Mouse (Mus musculus): Measurements from ENCODE around the gene Tspear. TPM values are rescaled to one million over a fixed set of nuclear protein-coding genes. Genes with fewer than 3 reads are reported as not detected.

The Tspear gene
- total RNA-seq, 4 experiments from 2014 or later, result 0.35 to 1.1 (median 0.74) TPM

DNA sequence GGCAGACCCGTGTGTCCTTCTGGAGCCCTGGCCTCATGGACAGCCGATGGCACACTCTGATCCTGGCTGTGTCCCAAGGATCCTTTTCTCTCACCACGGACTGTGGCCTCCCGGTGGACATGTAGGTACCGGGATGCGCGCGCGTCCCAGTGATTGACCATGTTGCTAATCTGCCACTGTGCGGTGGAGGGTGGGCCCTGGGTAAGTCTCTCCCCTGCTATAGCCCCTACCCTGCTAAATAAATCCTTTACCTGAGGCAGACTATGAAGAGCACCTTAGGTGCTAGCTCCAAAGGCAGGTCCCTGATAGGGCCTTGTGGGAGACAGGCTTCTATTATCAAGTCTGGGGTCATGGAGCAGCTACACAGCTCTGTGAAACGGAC is 178.4 kb downstream of the Tspear start:
- no peak for DNase-seq (ENCODE audit: low spot score in 2 of 2)

DNA sequence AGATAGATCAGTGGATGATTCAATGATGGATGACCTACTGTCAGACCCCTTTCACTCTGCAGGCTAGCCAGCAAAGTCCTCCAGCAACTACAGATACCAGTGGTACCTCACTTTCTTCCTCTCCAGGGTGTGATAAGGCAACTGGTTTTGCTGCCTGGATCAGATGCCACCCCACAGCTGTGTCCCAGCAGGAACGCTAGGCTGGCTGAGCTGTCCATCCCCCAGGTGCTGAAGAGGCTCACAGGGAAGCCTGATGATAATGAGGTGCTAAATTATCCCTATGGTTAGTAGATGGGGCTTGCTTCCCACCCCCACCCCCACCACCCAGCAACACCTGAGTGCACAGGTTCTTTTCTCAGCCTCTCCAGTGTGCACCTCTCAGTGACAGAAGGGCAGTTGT is 181.2 kb downstream of the Tspear start:
- DNase-seq (ENCODE audit: low spot score in 2 of 2), result no peak

DNA sequence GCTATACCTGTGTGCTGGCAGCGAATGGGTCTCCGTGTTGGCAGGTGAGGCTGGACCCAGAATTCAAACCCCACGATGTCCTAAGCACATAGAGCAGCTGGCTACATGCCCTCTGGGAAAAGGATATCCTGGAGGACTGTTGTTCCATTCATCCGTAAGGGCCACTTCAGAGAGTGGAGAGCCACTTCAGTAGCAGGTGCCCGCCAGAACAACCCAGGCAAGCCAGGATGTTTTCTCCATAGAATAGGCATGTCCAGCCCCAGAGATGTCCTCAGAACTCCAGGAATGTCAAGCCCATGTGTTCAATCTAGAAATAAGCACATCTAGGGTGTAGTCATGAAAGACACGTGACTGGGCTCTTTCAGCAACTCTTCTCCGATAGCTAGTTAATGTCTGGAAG is 183.3 kb downstream of the Tspear start:
- DNase-seq (ENCODE audit: low spot score in 2 of 2), result no peak

DNA sequence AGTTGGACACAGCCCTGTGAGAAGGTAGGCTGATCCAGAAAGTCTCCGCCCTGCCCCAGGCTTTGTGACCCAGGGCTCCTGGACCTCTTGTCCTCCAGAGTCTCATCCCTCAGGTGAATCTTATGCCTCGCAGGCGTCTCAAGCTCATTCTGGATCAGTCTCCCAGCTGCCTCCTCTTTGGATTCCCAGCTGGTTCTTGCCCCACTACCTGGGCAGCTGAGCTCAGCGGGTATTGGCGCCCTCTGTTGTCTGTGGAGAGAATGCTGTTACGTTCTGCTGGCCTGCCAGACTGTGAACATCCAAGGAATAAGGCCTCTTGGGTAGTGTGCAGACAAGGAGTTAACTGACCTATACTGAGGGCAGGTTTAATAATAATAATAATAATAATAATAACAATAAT is 192.6 kb downstream of the Tspear start:
- no peak for DNase-seq (ENCODE audit: low spot score in 2 of 2)

DNA sequence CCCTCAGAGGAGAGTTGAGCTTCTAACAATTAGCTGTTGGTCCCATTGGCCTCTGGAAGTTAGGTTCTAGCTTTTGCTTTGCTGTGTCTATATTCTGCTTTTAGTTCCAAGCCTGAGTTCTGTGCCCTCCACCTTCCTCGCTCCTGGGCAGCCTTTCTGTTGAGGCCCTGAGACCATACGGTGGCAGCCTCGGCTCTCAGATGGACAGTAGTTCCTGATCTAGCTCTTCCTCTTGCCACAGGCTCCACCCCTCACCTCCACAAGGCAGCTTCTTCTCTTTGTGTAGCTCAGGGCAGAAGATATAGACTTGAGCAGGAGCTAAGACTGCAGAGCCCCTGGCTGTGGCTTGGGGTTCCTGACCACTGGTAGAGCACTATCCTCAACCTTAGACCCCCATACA is 193.9 kb downstream of the Tspear start:
- no peak for DNase-seq (ENCODE audit: low spot score in 2 of 2)

DNA sequence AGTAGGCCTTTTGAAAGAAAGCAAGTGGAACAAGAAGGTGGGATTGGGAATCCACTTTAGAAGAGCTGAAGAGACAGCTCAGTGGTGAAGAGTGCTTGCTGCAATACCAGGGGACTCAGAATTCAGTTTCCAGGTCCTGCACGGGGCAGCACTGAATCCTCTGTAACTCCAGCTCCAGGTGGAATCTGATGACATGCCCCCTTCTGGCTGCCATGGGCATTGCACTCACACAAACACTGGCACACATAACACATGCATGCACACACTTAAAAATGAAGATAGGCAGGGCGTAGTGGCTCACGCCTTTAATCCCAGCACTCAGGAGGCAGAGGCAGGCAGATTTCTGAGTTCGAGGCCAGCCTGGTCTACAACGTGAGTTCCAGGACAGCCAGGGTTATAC is 196.2 kb downstream of the Tspear start:
- no peak for DNase-seq (ENCODE audit: low spot score in 2 of 2)

DNA sequence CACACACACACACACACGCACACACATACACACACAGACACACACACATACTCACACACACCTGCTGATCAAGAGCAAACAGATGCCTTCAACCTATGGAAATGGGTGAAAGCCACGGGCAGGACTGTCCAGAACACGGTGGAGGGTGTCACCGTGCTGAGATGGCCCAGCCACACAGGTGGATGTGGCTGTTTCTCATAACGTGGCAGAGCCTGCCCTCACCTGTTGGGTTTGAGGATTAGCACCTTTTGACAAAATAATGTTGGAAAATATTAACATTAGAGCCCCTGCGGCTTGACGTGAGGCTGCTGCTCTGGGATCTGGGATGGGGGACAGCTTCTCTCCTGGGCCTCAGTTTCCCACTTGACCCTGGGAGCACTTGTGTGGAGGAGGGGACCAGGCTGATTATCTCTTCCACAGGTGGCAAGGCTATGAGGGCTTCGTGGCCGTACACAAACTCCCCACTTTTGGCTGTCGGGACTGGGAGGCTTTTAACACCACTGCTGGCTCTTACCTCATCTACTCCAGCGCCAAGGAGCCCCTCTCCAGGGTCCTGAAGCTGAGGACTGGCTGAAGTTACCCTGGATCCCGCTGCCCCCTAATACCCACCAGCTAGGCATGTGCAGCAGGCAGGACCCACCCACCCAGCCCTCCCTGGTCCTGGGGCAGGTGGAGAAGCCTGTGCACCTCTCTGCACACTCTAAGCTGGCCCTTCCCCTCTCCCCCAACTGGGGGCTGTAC is 199.8 kb downstream of the Tspear start:
- DNase-seq (ENCODE audit: low spot score in 2 of 2), result no peak

DNA sequence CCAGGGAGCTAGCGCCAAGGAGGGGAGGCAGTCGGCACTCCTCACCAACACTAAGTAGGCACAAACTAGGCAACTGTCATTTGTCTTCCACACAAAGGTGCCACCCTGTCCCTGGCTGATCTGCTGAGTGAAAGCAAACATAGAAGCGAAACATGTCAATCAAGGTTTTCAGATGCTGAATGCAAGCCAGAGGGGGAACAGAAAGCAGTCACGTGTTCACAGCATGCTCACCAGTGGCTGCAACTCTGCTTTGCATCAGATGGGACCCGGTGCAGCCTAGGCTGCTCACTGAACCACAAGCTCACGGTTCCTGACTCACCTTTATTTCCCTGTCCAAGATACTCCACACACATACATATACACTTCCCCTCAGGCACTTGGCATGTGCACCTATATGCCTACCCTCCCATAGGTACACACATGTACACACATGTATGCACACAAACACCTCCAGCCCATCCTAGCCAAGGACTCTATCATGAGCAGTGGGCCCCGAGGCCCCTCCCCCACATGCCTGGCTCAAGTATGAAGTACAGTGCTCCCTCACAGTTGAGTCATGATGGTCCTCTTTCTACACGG is 204.7 kb downstream of the Tspear start:
- no peak for DNase-seq (ENCODE audit: low spot score in 2 of 2)

DNA sequence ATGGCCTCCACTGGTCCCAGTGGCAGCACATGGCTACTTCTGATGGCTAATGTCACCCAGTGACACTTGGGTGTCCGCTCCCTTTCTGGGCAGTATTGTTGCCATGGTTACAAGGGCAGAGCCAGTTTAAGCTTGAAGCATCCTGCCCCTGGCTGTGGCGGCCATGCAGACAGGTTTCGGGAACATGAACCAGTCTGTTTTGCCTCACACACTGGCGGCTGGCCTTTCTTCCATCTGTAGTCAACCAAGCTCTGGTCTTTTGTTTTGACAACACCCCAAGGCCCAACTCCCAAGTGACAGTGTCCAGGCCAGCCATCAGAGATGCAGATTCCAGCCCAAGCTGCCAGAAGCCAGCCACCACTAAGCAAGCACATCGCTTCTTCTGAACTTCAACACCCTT is 209.2 kb downstream of the Tspear start:
- DNase-seq (ENCODE audit: low spot score in 2 of 2), result no peak

DNA sequence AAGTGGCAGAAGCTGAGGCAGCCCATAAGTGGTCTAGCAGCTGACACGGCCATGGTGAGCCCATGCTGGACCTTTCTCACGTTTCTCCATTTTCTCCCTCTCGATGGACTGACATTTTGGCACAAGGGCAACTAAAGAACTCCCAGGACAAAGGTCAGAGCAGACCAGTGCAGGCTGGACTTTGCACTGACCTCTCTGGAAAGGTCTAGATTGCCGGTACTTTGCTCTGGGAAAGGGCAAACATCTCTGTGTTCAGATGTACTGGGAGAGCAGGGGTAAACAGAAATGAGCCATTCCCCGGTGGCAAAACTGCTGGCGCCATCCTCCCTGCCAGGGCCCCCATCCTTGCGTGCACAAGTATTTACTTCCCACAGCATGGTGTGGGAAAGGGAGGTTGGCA is 213.8 kb downstream of the Tspear start:
- no peak for DNase-seq (ENCODE audit: low spot score in 2 of 2)

DNA sequence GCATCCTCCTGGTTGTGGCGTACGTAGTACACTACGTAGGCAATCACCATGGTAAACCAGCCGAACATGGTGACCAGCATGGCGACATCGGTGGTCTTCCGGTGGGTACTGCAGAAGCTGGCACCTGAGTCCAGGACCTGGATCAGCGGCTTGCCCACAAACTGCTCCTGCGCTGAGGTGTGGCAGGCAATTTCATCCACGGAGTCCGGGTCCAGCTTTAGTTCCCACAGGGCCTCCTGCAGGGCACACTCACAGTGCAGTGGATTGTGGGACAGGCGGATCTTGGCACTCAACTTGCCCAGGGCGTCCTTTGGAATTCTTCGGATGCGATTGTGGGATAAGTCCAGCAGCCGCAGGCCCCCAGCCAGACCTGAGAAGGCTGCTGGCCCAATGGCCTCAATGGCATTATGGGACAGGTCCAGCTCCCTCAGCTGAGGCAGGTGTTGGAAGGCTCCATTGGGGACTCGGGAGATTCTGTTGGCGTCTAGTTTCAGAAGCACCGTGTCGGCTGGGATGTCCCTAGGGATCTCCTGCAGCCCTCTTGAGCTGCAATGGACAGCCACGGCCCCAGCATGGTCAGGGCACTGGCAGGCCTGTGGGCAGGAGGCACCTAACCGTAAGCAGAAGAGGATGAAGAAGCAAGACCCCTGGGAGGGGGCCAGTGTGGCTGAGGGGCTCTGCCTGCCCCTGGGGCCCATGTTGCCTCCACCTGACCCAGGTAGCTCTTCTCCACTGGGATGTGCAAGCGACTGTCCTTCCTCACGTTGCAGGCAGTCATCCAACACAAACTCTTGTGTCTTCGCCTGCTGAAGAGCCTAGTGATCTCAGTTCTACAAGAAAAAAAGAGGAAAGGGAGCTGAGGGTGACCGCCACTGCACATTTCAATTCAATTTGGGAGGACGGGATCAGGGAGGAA is 214.8 kb downstream of the Tspear start:
- DNase-seq (ENCODE audit: low spot score in 2 of 2), result no peak

DNA sequence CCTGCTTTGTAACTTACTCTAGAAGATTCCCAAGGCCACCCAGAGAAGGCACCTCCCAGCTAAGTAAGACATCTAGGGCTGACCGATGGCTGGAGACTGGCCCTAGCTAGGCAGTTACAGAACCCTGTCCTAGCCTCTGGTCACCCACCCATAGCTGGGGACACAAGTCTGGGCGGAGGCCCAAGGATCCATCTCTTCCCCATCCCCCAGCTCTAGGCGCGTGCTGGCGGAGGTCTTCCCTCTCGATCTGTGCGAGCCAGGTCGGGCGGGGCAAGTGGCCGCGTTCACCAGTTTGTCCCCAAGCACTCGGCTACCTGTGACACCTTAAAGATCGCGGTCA is 215.5 kb downstream of the Tspear start:
- DNase-seq (ENCODE audit: low spot score in 2 of 2), result peak in 1 of 2 experiments; percentile 21

DNA sequence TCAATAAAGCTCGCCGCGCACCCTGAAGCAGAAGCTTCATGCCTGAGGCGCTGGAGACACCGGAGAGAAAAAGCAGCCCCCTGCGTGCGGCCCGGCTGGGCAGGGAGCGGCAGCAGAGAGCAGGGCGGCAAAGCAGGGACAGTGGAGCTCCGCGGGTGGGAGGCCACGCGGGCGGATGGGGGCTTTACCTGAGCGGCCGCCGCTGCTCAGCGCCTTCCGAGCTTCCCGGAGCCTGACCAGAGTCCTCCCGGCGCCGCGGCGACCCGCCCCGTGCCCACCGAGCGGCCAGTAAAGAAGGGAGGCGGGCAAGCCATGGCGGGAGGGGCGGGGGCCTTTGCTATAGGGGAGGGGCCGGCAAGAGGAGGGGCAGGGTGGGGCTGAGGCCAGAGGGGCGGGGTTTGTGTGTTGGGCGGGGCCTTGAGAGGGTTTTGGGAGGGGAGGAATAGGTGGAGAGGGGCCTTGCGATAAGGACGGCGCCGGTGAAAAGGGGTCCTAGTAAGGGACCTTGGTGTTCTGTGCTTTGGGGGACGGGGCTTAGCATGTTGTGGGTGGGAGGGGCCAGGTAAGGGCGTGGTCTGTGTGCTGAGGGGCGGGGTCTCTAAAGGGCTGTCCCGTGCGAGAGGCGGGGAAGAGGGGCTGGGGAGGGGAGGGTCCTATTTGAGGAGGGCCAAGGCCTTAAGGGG is 216.0 kb downstream of the Tspear start, which contains the start of gene Lrrc3:
Gene Lrrc3, minus strand, starts transcription at position 326 of the 683 bp plus-strand sequence.
- DNase-seq (ENCODE audit: low spot score in 2 of 2), result peak; percentile 43 to 51

DNA sequence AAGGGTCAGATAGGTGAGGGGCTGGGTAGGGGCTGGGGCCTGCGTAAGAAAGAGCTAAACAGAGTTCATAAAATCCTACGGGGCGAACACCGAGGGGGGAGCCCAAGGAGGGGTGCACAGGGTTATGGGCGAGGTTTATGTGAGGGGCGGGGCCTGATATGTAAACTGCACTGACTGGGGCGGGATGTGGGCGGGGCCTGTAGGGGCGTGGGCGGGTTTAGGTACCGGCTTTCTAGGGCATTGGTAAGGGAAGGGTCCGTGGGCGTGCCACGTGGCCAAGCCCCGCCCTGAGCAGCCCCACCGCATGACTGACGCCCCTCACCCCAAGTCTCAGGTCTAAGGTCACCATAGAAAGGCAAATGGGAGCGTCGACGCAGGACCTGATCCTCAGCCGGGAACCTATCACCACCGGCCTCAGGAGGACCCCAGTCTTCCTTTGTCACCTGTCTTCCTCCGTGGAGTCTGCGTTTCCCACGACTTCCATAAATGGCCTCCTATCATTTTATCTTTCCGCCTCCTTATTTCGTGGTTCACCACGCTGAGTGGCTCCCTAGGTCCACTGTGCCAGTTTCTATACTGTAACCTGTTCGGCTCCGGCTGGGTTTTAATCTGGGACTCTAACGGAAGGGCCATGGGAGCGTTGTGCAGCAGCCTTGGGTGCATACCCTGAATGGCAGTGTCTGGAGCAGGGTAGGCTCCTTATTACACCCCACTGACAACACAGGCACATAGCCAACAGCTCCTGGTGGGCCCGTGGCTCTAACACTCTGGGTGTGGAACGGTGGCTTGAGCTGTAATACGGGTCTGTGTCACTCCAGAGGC is 216.7 kb downstream of the Tspear start:
- DNase-seq (ENCODE audit: low spot score in 2 of 2), result peak; percentile 39 to 85

DNA sequence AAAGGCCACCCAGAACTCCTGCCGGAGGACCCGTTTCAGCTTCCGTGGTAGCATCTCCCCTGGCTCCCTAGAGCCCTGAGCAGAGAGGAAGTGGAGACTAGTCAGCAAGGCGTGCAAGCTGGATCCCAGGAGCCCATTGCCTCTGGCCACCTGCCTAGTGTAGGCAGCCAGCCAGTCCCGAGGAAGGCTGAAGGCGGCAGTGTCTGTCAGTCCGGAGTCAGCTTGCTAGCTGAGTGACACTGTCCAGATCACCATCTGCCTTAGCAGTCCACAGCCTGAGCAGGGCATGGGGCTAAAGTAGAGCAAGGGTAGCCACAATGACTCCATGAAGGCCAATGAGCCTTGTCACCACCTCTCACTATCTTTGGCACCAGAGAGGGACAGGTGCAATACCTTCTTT is 226.2 kb downstream of the Tspear start:
- no peak for DNase-seq (ENCODE audit: low spot score in 2 of 2)

DNA sequence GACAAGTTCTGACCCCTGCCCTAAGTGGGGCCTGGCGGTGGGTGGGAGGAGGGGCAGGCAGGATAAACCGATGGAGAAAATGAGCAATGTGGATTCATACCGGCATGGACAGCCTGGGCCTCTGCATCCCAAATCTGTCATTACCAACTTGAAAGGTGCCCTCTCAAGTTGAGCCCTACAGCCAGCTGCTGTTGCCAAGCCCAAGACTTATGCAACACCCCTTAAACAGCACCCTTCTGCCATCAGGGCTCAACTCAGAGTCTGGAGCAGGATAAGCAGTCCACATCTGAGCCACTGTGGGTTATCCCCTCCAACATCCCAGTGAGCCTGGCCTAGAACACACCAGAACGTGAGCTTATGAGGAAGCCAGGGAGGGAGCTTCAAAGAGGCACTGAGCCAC is 226.9 kb downstream of the Tspear start:
- no peak for DNase-seq (ENCODE audit: low spot score in 2 of 2)

DNA sequence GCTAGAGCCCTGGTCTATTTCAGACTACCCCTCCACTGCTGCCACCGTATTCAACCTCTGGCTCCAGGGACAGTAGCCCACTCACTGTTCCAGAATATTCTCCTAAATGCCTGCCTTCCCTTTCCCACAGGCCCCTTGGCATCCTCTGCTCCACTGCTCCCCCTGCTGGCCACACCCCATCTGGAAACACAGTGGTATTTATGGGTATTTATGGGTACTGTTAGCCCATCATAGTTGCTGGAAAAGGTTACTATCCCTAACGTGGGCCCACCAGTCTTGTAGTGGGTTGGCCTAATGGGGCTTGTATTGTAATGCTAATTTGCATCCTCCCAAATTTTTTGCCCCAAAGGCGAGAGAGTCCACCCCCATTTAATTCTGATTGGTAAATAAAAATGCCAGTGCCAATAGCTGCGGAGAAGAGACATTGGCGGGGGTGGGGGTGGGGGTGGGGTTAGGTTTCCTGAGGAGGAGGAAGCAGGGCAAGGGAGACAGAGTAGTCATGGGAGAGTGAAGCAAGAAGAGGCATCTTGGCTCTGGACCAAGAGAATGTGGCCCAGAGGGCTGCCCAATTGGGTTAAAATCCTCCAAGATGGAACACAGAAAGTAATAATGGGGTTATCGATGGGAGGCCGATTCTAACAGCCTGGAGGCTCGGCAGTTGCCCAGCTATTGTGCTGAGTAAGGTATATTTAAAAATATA is 230.4 kb downstream of the Tspear start:
- peak in 1 of 2 experiments; percentile 58 for DNase-seq (ENCODE audit: low spot score in 2 of 2)

DNA sequence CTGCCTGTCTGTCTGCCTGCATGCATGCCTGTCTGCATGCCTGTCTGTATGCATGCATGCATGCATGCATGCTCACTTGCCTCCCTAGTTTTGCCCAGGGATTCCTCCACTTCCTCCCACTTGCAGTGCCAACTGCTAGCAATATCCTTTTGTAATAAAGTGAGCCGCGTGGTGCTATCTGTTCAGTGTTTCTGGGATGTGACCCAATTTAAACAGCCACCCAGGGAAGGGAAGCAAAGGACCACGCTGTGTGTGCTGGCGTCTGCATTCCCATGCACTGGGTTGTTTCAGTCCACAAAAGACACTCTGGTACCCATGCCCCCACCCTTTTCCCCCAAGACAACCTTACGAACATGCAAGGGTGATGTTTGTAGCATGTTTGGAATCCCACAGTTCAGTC is 234.6 kb downstream of the Tspear start:
- DNase-seq (ENCODE audit: low spot score in 2 of 2), result no peak

DNA sequence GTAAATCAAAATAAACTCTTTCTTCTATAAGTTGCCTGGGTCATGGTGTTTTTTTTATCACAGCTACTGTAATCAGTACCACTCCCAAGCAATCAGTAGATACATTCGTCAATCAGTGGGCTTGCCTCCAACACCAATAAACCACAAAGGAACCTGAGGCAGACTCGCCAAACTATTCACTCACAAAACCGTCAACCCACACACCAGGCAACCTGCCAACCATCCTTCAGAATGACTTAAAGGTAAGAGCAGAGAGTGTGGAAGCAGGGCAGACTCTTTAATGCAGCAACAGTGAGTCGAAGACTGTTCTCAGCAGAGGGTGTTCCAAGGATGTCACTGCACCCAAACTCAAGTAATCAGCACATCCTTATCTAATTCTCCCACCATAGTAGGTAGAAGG is 236.3 kb downstream of the Tspear start:
- DNase-seq (ENCODE audit: low spot score in 2 of 2), result peak in 1 of 2 experiments; percentile 56

DNA sequence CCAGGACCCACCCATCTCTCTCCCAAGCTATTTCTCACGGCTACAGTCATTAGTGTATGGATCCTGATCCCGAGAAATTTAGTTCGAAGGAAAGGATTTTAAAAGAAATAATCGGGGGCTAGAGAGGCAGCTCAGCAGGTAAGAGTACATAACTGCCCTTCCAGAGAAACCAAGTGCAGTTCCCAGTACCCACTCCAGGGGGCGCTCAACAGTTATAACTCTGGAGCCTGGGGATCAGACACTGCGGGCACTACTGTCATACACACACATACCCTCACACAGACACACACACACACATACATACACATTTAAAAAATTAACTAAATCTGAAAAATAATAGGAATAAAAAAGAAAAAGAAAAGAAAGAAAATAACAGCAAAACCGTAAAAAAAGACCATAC is 239.8 kb downstream of the Tspear start:
- peak in 1 of 2 experiments; percentile 52 for DNase-seq (ENCODE audit: low spot score in 2 of 2)

Measured in left cerebral cortex, adult 8-10 months (tissue).